Mouse (Mus musculus): Measurements from ENCODE around the gene Zfp280d. TPM values are rescaled to one million over a fixed set of nuclear protein-coding genes. Genes with fewer than 3 reads are reported as not detected.
A peak's percentile ranks its signal among the peaks of the same experiment; 100 is the strongest.

Gene Zfp280d
- polyA plus RNA-seq, 1 experiment from 2014 or later, result 13.9 TPM

DNA sequence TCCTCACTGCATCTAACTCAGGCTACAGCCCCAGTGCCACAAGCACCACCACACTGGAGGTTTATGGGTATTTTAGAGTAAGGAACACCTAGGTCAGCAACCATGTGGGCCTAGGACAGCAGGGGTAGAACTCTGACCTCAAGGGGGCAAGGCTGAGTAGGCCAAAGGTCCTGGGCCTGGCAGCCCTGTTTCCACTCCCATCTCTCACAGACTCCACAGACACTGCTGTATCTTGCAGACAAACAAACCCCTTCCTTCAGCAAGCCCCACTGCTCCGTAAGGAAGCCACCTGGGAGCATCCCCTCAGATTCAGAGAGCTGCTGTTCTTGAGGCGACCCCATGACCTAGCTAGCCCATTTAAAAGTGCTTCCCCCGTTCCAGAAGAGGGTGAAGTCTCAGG, 130.3 kb downstream of the Zfp280d start:
- no peaks in the 10 kb centered on the region for H3K27me3 ChIP-seq (ENCODE audit: control insufficient read depth, insufficient read depth, low read depth, low read length)
- H3K4me2 ChIP-seq (ENCODE audit: low read depth, low read length), result no peak overlapping the region
- no peak overlapping the region for H3K4me3 ChIP-seq (ENCODE audit: low read depth, low read length)
- ATAC-seq (ENCODE audit: low read depth), result no peak
- H3K9ac ChIP-seq (ENCODE audit: low read depth, low read length), result no peak overlapping the region
- no peaks in the 10 kb centered on the region for H3K36me3 ChIP-seq (ENCODE audit: control insufficient read depth, insufficient read depth)
- 80% methylated on average over 3 of the region's 3 CpGs for WGBS (ENCODE audit: insufficient replicate concordance)
- no peaks in the 10 kb centered on the region for H3K9me3 ChIP-seq (replicated peaks; ENCODE audit: control insufficient read depth, low read length)
- H3K4me1 ChIP-seq (ENCODE audit: control insufficient read depth, low read depth, low read length), result peaks cover 39% of the 10 kb centered on the region
- no peak overlapping the region for H3K27ac ChIP-seq (ENCODE audit: low read length)

DNA sequence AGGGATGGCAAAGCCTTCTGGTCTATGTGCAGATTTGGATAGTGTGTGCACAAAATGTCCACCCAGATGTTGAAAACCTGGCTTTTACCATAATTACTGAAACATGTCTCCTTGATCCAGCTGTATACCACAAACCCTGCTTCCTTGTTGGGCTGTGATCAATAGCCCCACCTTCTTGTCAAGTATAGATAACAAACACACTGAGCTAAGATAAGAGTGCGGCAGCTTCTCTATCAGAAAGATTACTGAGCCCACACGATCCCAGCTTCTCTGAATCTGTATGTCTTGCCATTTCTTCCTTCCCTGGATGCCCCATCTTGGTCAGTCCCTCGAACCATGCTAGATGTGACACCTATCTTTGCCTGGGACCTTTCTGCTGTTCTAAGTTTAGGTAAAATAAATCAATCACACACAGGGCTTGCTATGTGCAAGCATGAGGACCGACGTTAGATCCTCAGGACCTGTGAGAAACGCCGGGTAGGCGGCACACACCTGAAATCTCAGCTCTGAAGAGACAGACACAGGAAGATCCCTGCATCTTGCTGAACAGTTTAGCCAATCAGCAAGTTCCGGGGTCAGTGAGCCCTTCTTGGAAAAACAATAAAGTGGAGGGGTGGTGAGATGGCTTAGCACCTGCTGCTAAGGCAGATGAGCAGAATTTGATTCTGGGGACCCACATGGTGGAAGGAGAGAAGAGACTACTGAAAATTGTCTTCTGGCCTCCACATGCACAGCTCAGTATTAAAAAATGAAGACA, 131.4 kb downstream of the Zfp280d start:
- H3K27me3 ChIP-seq (ENCODE audit: control insufficient read depth, insufficient read depth, low read depth, low read length), result no peaks in the 10 kb centered on the region
- peak overlapping the region; percentile 67 for H3K27ac ChIP-seq (ENCODE audit: low read length)
- no peak for ATAC-seq (ENCODE audit: low read depth)
- 63% methylated on average over 9 of the region's 9 CpGs for WGBS (ENCODE audit: insufficient replicate concordance)
- H3K4me1 ChIP-seq (ENCODE audit: control insufficient read depth, low read depth, low read length), result peaks cover 41% of the 10 kb centered on the region
- H3K4me2 ChIP-seq (ENCODE audit: low read depth, low read length), result peak overlapping the region; percentile 25; the same call in 1 of the 2 replicates
- peak overlapping the region; percentile 25 for H3K9ac ChIP-seq (ENCODE audit: low read depth, low read length)
- no peaks in the 10 kb centered on the region for H3K9me3 ChIP-seq (replicated peaks; ENCODE audit: control insufficient read depth, low read length)
- H3K4me3 ChIP-seq (ENCODE audit: low read depth, low read length), result no peak overlapping the region
- no peaks in the 10 kb centered on the region for H3K36me3 ChIP-seq (ENCODE audit: control insufficient read depth, insufficient read depth)

DNA sequence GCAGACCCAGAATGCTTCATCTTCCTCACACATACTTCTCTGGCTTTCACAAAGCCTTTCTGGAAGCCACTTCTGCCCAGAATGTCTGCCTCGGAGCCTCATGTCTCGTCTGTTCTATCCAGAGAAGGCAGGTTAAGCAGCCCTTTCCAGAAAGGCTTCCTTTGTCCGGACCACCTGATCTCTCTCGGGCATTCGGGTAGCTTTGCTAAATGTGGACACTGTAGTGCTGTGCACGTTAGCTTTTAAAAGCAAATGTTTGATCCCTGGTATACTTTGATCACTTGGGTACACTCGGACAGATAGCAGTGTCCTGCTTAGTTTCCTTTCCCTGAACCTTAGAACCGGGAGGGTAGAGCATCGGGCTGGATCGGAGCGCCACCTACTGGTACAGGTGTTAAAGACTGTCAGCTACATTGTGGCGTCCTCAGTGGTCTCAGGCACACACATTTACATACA, 133.5 kb downstream of the Zfp280d start:
- H3K9me3 ChIP-seq (replicated peaks; ENCODE audit: control insufficient read depth, low read length), result no peaks in the 10 kb centered on the region
- peak overlapping the region; percentile 81 for H3K4me2 ChIP-seq (ENCODE audit: low read depth, low read length)
- H3K4me1 ChIP-seq (ENCODE audit: control insufficient read depth, low read depth, low read length), result peaks cover 55% of the 10 kb centered on the region
- H3K27ac ChIP-seq (ENCODE audit: low read length), result peak overlapping the region; percentile 99
- 7% methylated on average over 12 of the region's 12 CpGs for WGBS (ENCODE audit: insufficient replicate concordance)
- H3K4me3 ChIP-seq (ENCODE audit: low read depth, low read length), result peak overlapping the region; percentile 65
- peak; percentile 37 for ATAC-seq (ENCODE audit: low read depth)
- peak overlapping the region; percentile 73 for H3K9ac ChIP-seq (ENCODE audit: low read depth, low read length)
- no peaks in the 10 kb centered on the region for H3K27me3 ChIP-seq (ENCODE audit: control insufficient read depth, insufficient read depth, low read depth, low read length)
- no peaks in the 10 kb centered on the region for H3K36me3 ChIP-seq (ENCODE audit: control insufficient read depth, insufficient read depth)

DNA sequence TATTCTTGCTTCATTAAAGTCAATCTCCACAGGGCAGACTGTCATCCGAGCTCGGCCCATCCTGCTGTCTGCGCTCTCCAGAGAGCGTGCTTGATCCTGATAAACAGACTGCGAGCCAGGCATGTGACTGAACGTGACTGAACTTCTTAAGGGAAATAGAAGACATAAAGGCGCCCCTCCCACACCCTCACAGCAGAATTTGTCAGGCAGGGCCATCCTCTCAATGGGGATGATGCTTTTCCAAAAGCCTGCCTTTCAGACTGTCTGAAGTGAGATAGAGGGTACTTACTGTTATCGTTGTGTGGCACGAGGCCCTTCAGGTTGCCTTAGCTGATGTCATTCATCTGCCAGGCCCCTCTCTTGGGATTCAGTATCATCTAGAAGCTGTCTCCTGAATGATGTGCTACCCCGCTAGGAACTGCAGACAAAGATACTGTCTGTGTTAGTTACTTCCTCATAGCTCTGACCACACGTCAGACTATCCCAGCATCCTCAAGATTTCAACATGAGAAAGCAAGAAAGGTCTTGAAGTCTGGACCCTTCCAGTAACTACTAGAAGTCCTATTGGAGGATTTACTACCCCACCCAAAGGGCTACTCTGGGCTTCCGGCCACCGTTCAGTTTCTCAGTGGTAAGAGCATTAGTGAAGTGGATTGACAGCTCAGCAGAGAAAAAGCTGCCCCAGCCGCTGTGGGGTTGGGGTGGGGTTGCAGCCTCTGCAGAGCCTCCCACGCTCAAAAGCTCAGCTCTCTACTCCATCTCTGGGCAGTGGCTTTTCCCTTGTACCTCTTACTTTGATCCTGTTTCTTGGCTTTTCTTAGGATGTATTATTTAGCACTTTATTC, 134.9 kb downstream of the Zfp280d start:
- peak overlapping the region; percentile 99 for H3K27ac ChIP-seq (ENCODE audit: low read length)
- peaks cover 55% of the 10 kb centered on the region for H3K4me1 ChIP-seq (ENCODE audit: control insufficient read depth, low read depth, low read length)
- no peaks in the 10 kb centered on the region for H3K9me3 ChIP-seq (replicated peaks; ENCODE audit: control insufficient read depth, low read length)
- ATAC-seq (ENCODE audit: low read depth), result peak; percentile 91
- H3K36me3 ChIP-seq (ENCODE audit: control insufficient read depth, insufficient read depth), result no peaks in the 10 kb centered on the region
- peak overlapping the region; percentile 73 for H3K9ac ChIP-seq (ENCODE audit: low read depth, low read length)
- no peaks in the 10 kb centered on the region for H3K27me3 ChIP-seq (ENCODE audit: control insufficient read depth, insufficient read depth, low read depth, low read length)
- peak overlapping the region; percentile 81 for H3K4me2 ChIP-seq (ENCODE audit: low read depth, low read length)
- H3K4me3 ChIP-seq (ENCODE audit: low read depth, low read length), result peak overlapping the region; percentile 65
- 13% methylated on average over 15 of the region's 15 CpGs for whole genome bisulfite sequencing (ENCODE audit: insufficient replicate concordance)

DNA sequence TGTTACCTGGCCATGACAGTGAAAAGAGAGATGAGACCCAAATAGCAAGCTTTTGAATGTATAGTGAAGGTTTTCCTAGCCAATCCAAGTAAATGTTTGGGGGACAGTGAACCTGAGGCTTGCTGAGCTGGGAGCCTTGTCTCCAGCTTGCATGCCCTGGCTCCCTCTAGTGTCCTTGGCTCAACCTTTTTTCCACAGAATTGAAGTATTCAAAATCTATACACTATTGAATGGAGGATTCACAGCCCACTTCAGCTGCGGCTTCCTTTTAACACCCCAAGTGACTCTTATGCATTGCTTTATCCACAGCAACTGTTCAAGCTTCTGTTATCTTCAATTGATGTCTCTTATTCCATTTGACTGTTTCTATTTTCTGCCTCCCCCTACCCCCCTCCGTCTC, 137.1 kb downstream of the Zfp280d start:
- Histone ChIP-seq H3K27ac (ENCODE audit: low read length) (0 out of 2 replicates have a peak overlapping the region, but pooled peaks have one; percentile 17), H3K36me3 (ENCODE audit: control insufficient read depth, insufficient read depth) (no peaks in the 10 kb centered on the region), H3K9ac (ENCODE audit: low read depth, low read length) (no peak overlapping the region; the same call in 1 of the 2 replicates), H3K4me3 (ENCODE audit: low read depth, low read length) (no peak overlapping the region), H3K9me3 (replicated peaks; ENCODE audit: control insufficient read depth, low read length) (no peaks in the 10 kb centered on the region), H3K4me1 (ENCODE audit: control insufficient read depth, low read depth, low read length) (peaks cover 34% of the 10 kb centered on the region), H3K27me3 (ENCODE audit: control insufficient read depth, insufficient read depth, low read depth, low read length) (no peaks in the 10 kb centered on the region), H3K4me2 (ENCODE audit: low read depth, low read length) (peak overlapping the region; percentile 81; the same call in 1 of the 2 replicates)
- 85% methylated on average over 2 of the region's 2 CpGs for WGBS (ENCODE audit: insufficient replicate concordance)
- no peak for ATAC-seq (ENCODE audit: low read depth)

Other genes with a start within 250 kb of the Zfp280d start
- 8.2 and 8.6 TPM in 2 replicates for gene Tcf12, start 163.0 kb upstream of the Zfp280d start, polyA plus RNA-seq (2015; fragmentation: Nextera tagmentation; extraction: Ambion mirVana)
- gene Mns1, start 163.2 kb downstream of the Zfp280d start, polyA plus RNA-seq (2015; fragmentation: Nextera tagmentation; extraction: Ambion mirVana), result 87.9 and 88.3 TPM in 2 replicates
- gene Tex9, start 217.4 kb downstream of the Zfp280d start, polyA plus RNA-seq (2015; fragmentation: Nextera tagmentation; extraction: Ambion mirVana), result 2.4 and 3.2 TPM in 2 replicates